Mouse (Mus musculus): ENCODE results near the gene 1700029I15Rik.

Gene 1700029I15Rik

DNA sequence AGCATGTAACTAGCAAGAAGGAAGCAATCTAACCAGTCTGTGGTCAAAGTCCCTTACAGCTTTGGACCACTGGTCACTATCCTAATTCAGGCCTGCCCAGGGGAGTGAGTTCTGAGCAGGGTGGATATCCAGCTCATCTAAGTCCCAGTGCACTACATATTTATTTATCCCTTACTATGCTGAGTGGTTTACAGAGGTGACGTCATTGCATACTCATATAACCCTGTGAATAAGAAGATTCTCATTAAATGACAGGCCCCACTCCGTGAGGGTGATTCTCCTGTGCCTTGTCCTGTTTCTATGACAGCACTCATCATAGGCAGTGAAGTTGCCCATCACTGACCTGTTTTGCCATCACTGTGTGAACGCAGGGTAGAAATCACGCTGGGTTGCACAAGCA lies 43.0 kb downstream of the 1700029I15Rik start:
- DNase-seq (ENCODE audit: low read depth, low spot score): no peak

DNA sequence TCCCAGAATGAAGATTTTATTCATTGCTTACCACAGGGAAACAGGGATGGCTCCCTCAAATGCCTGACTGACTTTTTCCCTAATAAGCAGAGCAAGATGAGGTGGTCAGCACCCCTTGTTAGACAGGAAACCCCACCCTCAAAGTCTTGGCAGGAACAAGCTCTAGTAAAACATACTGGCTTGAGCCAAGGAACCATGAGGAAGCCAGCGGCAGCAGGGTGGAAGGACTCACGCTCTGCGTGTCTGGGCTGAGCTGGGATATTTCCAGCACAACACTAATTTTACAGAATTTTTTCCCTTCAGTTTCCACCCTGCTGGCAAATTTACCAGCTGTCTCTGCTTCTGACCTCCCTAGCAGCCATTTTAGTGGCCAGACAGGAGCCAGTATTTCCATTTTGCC lies 44.1 kb downstream of the 1700029I15Rik start:
- DNase-seq (ENCODE audit: low read depth, low spot score): no peak

DNA sequence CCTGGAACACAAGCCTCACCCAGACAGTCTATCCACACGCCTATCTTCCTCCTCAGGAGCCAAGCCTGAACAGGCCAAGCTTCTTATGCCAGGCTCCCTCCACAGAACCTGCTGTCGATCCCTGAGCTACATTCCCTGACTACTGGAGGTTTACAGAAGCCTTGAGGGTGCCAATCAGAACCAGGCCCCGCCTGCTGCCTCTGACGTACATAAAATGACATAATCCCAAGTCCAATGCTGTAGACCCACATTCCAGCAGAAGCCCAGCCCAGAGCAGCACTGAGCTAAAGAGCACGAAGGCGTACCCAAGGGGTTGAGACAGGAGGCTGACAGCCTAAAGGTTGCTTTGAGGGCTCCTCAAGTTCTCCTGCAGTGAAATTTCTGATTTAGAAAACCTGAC lies 45.5 kb downstream of the 1700029I15Rik start:
- peak; percentile 48 for DNase-seq (ENCODE audit: low read depth, low spot score)

DNA sequence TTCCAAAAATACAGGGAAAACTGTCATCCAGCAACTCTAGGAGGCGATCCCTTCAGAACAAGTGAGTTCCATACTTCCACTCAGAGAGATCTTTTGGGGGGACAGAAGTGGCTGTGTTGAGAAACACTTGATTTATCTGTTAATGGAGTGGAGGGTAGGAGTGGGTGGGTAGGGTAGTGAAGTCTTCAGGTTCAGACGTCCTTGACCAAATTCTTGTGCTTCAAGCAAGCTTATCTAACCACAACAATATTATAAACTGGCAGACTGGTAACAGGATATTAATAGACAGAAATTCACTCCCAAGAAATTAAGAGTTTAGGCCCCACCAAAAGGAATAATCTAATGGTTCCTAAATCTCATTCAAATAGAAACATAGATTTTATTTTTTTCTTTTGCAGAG lies 47.8 kb downstream of the 1700029I15Rik start:
- no peak for DNase-seq (ENCODE audit: low read depth, low spot score)

DNA sequence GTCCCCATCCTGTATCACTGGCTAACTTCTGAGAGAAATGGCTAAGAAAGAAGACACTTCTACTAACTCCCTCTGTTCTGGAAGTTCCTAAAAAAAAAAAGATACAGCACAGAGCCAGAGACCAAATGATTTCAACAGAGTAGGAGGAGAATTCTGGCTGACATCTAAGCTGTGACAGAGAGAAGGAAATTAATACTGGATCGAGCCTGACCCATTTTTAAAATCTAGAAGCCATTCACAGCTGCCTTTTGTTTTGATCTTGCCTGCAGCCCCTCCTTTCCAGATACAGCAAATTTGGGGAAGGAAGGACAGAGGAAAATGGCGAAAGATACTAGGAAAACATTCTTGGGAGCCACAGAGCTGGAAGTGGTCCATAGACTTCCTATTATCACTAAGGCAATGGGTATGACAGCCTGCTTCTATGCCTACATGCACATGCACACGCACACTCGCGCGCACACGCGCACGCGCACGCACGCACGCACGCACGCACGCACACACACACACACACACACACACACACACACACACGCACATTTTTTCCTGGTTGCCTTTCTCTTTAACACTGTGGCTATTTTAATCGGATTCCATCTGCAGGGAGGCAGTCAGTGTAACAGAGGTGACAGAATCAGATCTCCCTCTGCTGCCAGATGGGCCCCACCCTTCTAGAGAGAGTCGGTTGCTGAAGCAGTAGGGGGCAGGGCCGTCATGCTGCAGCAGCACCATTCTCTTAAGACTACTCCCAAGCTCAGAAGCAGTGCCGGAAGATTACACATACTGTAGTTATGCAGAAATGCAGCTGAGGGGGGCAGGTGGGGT lies 48.6 kb downstream of the 1700029I15Rik start:
- DNase-seq (ENCODE audit: low read depth, low spot score): no peak

DNA sequence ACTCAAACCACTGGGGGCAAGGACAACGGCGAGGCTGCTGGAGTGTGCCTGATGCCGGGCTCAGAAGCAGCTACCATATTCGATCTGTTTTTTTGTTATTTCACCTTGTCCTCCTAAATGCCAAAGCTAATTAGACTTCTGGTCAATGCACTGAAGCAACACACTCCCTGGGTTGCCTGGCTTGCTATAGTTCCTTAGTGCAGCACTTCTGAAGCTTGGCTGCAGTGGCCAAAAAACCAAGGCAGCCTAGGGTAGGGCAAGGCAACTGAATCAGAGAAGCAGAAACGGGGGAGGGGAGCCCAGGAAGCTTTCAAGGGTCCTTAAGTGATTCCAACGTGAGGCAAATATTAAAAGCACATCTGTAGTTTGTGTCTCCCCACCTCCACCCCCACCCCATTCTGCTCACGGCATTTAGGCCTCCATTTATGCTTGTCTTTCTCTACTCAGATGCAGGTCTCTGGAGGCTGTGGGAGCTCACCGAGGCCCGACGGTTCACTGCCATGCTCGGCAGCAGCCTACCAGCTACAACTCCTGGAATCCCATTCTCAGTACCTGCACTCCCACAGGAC lies 49.4 kb downstream of the 1700029I15Rik start:
- DNase-seq (ENCODE audit: low read depth, low spot score): no peak

DNA sequence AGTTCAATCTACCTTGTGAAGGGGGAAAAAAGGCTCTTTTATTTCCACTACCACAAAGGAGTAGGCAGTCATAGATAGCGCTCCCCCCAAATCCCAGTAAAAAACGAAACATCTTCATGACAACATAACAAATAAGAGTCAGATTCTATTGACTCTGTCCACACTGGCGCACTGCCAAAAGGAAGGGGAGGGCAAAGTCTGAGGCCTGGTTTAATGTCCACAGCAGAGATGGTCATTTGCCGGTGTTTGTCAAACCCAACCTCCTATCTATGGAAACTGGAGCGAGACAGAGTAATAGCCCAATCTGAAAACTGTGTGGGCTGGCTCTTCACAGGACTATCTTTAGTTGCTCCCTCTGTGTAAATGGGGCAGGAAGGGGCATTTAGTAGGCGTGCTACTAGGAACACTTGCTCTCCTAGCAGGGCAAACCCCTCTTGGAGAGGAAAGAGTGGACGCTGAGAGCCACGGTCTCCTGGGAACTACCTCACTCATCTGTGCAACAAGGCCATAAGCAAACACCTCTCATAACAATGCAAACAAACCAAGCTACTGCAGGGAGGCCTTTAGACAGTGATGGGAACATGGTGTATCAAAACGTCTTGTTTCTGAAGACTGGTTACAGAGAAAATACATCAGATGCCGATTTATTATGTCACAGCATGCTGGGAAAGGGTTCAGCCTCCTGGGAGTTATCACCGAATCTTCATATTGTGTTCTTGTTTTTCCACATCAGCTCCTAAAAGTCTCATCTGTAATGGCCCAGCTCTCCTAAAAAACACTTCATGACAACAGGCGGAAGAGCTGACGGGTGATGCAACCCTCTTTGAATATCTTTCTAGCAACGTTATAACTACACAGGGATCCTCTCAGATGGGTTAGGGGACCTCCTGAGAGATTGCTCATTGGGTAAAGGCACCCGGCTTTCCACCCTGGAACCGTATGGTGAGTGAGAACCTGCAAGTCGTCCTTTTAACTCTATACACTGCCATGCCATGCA lies 50.3 kb downstream of the 1700029I15Rik start:
- DNase-seq (ENCODE audit: low read depth, low spot score): no peak

DNA sequence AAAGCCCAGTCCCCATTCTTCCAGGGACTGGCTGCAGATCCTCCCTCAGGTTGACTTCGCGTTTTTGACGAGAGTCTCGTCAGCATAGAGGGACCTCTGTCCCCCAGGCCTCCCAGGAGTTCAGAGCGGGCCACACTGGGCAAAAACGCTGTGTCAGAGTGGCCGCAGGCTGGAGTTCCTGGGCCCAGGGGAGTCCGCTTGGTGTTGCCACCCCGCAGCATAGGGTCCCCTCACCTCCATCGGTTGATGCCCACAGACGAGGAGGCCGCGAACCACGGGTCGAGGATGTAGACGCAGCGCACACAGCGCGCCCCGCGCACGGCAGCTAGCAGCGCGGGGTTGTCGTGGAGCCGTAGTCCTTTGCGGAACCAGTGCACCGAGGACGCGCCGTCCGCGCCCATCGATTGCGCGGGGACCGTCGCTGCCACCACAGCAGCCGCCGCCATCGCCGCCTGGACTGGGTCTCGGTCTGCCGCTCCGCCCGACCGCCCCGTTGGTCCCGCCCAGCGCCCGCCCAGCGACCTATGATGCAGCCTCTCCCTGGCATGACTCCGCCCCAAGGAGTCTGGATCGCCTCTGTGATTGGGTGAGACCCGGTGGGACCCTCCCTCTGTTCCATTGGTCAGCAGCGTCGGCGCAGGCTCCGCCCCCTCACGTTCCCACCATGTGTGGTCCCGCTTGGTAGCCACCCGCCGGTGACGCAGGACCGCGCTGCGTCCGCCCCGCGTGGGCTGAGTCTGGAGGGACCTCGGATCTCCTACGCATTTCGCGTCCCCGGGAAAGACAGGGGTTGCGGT lies 51.4 kb downstream of the 1700029I15Rik start, which contains the start of gene Cry2:
TSS of gene Cry2 (minus strand) at position 466 of the 797 bp plus-strand sequence.
- peak; percentile 99 for DNase-seq (ENCODE audit: low read depth, low spot score)

DNA sequence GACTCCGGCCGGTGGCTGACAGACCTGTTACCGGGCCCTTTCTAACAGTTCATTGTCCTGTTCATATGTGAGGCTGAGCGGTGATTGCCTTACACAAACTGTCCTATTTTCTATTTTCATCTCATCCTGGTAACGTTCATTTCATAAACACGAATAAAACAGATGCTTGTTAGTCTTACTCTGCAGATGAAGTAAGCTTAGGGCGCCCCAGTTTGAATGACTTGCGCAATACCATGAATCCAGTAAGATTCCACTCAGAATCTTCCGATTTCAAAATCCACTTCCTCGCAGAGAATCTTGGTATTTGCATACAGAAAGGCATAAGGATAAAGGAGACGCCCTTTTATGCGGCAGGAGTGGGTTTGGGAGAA lies 52.0 kb downstream of the 1700029I15Rik start:
- no peak for DNase-seq (ENCODE audit: low read depth, low spot score)

DNA sequence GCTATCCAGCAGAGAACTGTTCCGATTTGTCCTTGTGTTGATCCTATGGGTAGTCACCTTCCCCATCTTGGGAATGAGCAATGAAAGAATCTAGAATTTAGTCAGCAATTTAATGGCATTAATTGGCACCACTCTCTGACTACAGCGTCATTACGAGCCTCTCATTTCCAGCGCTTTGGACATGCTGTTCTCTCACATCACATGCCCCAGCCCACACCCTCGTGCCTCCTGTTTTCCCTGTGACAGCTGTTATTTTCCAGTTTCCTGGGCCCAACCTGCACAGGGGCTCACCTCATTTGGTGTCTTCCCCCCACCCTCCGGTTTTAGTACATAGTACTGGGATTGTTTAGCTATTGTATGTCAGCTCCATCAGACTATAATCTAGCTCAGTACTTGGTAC lies 52.7 kb downstream of the 1700029I15Rik start:
- no peak for DNase-seq (ENCODE audit: low read depth, low spot score)

All from forelimb bud, embryonic 11.5 days (tissue).